In genomic region chr14:74933960-74934710, GRCm38 (mm10) we compare ENCODE assay signal across 20 mouse cellular contexts. TPM values are rescaled to one million over a fixed set of nuclear protein-coding genes. Genes with fewer than 3 reads are reported as not detected.
A peak's percentile ranks its signal among the peaks of the same experiment; 100 is the strongest.
DNase-seq lines count a peak whose midpoint lies in the region; ATAC-seq and TF ChIP-seq lines count a peak whose summit lies in the region.
"Had no signal": no experiment of that assay in that cellular context is flagged by ENCODE, and none has a peak within 500 bp of the region (broad histone marks: within the 10 kb centered on the region; RNA-seq: fewer than 3 reads in every experiment).

No protein-coding gene starts in this region.

- in situ Hi-C loops in ES-E14 (cut with MboI; ENCODE audit: low sequenced_read_pairs in 2 of 2, unreplicated experiment in 2 of 2) = no loop called here

- H3K4me2 ChIP-seq in heart, embryonic 15.5 days = no peak overlapping the region
- H3K4me2 ChIP-seq: forebrain, embryonic 12.5 days; liver, embryonic 12.5 days; lung, embryonic 14.5 days; midbrain, embryonic 11.5 days; neural tube, embryonic 12.5 days had no signal

- H3K27ac ChIP-seq in heart, embryonic 15.5 days = peak overlapping the region; percentile 49
- H3K27ac ChIP-seq in ES-E14 (ENCODE audit: insufficient read depth, low read depth, low read length, poor library complexity, severe bottlenecking) = no peak overlapping the region
- H3K27ac ChIP-seq: forebrain, embryonic 12.5 days; hindbrain, embryonic 10.5 days; liver, embryonic 12.5 days; macrophage; neural tube, embryonic 12.5 days had no signal

- intact Hi-C loops in heart, postnatal 25 days (cut with DNase I) = no loop called here
- intact Hi-C loops in heart, postnatal 10 days (cut with DNase I) = no loop called here

- no peak for DNase-seq in heart, postnatal 25 days (ENCODE audit: low spot score)
- peak; percentile 72 for DNase-seq in ES-E14 (ENCODE audit: low read depth, low spot score)
- DNase-seq in heart, postnatal 10 days = peak; percentile 52 to 63
- no peak for DNase-seq in layer of hippocampus, adult 18-20 months (ENCODE audit: low spot score in 2 of 2)
- DNase-seq in urinary bladder, adult 2 months (ENCODE audit: low spot score) = no peak
- DNase-seq in spleen, postnatal 10 days (ENCODE audit: low spot score in 2 of 2) = no peak
- DNase-seq: cerebellum, adult 9-10 months; gastrocnemius, postnatal 36 days; kidney, postnatal 10 days; lung, embryonic 14.5 days; right cerebral cortex, postnatal 25 days; thymus, postnatal 25 days had no signal

- H3K27me3 ChIP-seq in heart, embryonic 15.5 days = no peaks in the 10 kb centered on the region
- no peaks in the 10 kb centered on the region for H3K27me3 ChIP-seq in E14TG2a.4 (ENCODE audit: insufficient read depth, low read length)
- H3K27me3 ChIP-seq: forebrain, embryonic 12.5 days; liver, embryonic 12.5 days; neural tube, embryonic 12.5 days had no signal

- no peaks in the 10 kb centered on the region for H3K9me3 ChIP-seq in heart, embryonic 15.5 days (replicated peaks)
- no peaks in the 10 kb centered on the region for H3K9me3 ChIP-seq in E14TG2a.4 (ENCODE audit: low read length)
- no peaks in the 10 kb centered on the region for H3K9me3 ChIP-seq in ES-E14 (ENCODE audit: control insufficient read depth, insufficient read depth, low read depth, low read length)
- H3K9me3 ChIP-seq: forebrain, embryonic 12.5 days; hindbrain, embryonic 10.5 days; liver, embryonic 12.5 days; neural tube, embryonic 12.5 days had no signal

- no peaks in the 10 kb centered on the region for H3K36me3 ChIP-seq in heart, embryonic 15.5 days
- H3K36me3 ChIP-seq in E14TG2a.4 (ENCODE audit: insufficient read depth, low read length) = no peaks in the 10 kb centered on the region
- no peaks in the 10 kb centered on the region for H3K36me3 ChIP-seq in ES-E14 (ENCODE audit: control insufficient read depth, insufficient read depth, low read length, poor library complexity, severe bottlenecking)
- H3K36me3 ChIP-seq: forebrain, embryonic 12.5 days; liver, embryonic 12.5 days; neural tube, embryonic 12.5 days had no signal

- no peak overlapping the region for H3K9ac ChIP-seq in heart, embryonic 15.5 days
- H3K9ac ChIP-seq in ES-E14 (ENCODE audit: insufficient read depth, low read depth, low read length, poor library complexity, severe bottlenecking) = no peak overlapping the region
- H3K9ac ChIP-seq: forebrain, embryonic 12.5 days; liver, embryonic 12.5 days; lung, embryonic 14.5 days; neural tube, embryonic 12.5 days had no signal

- H3K4me3 ChIP-seq in heart, embryonic 15.5 days = no peak overlapping the region
- H3K4me3 ChIP-seq in E14TG2a.4 (replicated peaks; ENCODE audit: low read length) (peak overlapping the region; percentile 10; the same call in 1 of the 2 replicates), ES-E14 (ENCODE audit: insufficient read depth in 1 of 2, low read depth in 1 of 2, low read length in 2 of 2, poor library complexity in 1 of 2, severe bottlenecking in 1 of 2) (peak overlapping the region in 1 of 2 experiments; percentile 40; a peak in 2 of 4 replicates)
- H3K4me3 ChIP-seq: forebrain, embryonic 12.5 days; hindbrain, embryonic 10.5 days; liver, embryonic 12.5 days; neural tube, embryonic 12.5 days had no signal

- peaks cover 13% of the 10 kb centered on the region for H3K4me1 ChIP-seq in heart, embryonic 15.5 days (replicated peaks)
- peaks cover 61% of the 10 kb centered on the region for H3K4me1 ChIP-seq in E14TG2a.4 (replicated peaks; ENCODE audit: low read depth, low read length)
- H3K4me1 ChIP-seq in ES-E14 (ENCODE audit: control insufficient read depth in 2 of 2, insufficient read depth in 2 of 2, low read length in 2 of 2, poor library complexity in 1 of 2) = peaks cover 0 to 3% of the 10 kb centered on the region in 2 experiments; a peak in 2 of 4 replicates
- H3K4me1 ChIP-seq: forebrain, embryonic 12.5 days; hindbrain, embryonic 10.5 days; neural tube, embryonic 12.5 days had no signal

- TF ChIP-seq CTCF in E14TG2a.4 (conservative IDR thresholded peaks at IDR 0.05; ENCODE audit: low read length) = no peak

- 72% methylated on average over 14 of the region's 14 CpGs for WGBS in heart, embryonic 15.5 days

- ATAC-seq in heart, embryonic 15.5 days (replicated peaks; ENCODE audit: insufficient number of reproducible peaks, insufficient read depth, low FRiP score, low read depth) = no peak
- ATAC-seq: liver, embryonic 12.5 days had no signal

TF ChIP-seq in ES-E14, 5 proteins besides CTCF, POLR2A, EP300 and RAD21:
- no peak for TF ChIP-seq HCFC1 (IDR thresholded peaks at IDR 0.05; ENCODE audit: borderline replicate concordance, insufficient read depth, low read length)
- no peak for TF ChIP-seq CHD2 (IDR thresholded peaks at IDR 0.05; ENCODE audit: low read depth, low read length)
- no peak for TF ChIP-seq ZNF384 (IDR thresholded peaks at IDR 0.05; ENCODE audit: low read depth, low read length)
- no peak for TF ChIP-seq MAFK (IDR thresholded peaks at IDR 0.05; ENCODE audit: insufficient read depth, low read depth, low read length)
- TF ChIP-seq ZC3H11A (IDR thresholded peaks at IDR 0.05; ENCODE audit: borderline replicate concordance, low read depth, low read length) = no peak

RNA-seq across cellular contexts. Expression of gene Lrch1, which starts 13.5 kb away (rescaled TPM):
- polyA plus RNA-seq in heart, embryonic 15.5 days (2015; fragmentation: Nextera tagmentation; extraction: Ambion mirVana) = 10.9 and 12.6 TPM in 2 replicates
- 10 to 100 TPM; 16.8 to 17.9 TPM for total RNA-seq in heart, postnatal 25 days (2021)
- 3.3 and 7.9 TPM in 2 replicates for total RNA-seq in ES-E14 (2012; rRNA removed)
- 10 to 100 TPM; 19.6 to 20.5 TPM for total RNA-seq in heart, postnatal 10 days (2021)
- 10 to 100 TPM; 20.4 to 23.1 TPM for total RNA-seq in layer of hippocampus, adult 18-20 months (2021)
- 23.0 and 27.0 TPM in 2 replicates for polyA plus RNA-seq in urinary bladder, adult 2 months (2012; rRNA removed)

Comparison
In these comparisons a context has a peak if more than half of its experiments do, and no peak if none do; other contexts are left out.
1. DNase-seq: peak in ES-E14 (single experiment) and heart, postnatal 10 days (2 of 2); none in heart, postnatal 25 days (single experiment), layer of hippocampus, adult 18-20 months (0 of 2), urinary bladder, adult 2 months (single experiment) and spleen, postnatal 10 days (0 of 2).